Mouse (Mus musculus) midbrain, postnatal 0 days (tissue): Measurements from ENCODE around the gene Sigmar1. TPM values are rescaled to one million over a fixed set of nuclear protein-coding genes. Genes with fewer than 3 reads are reported as not detected.

ENCODE experiments used
- ATAC-seq: fragments of 200-750 bp; cut with Nextera tagmentation; 2 replicates; pipeline ENCODE4 v1.8.0; 2017; ENCODE audit warnings: moderate number of reproducible peaks, mild to moderate bottlenecking, moderate TSS enrichment, moderate library complexity; ENCODE audit not compliant: low FRiP score
- DNase-seq: peaks from one replicate; pipeline ENCODE4 v3.0.0-alpha.2; 2015; ENCODE audit warnings: low spot score
- H3K27ac ChIP-seq: fragments of 300-500 bp; sonication (generic); 2 replicates; pipeline ENCODE4 v1.5.1; 2014; ENCODE audit warnings: low read depth, mild to moderate bottlenecking, low read length, mixed read lengths
- H3K27me3 ChIP-seq: fragments of 300-500 bp; sonication (generic); 2 replicates; pipeline ENCODE4 v1.6.1; 2014; ENCODE audit warnings: low read length, control low read depth, mixed read lengths; ENCODE audit not compliant: insufficient read depth
- H3K36me3 ChIP-seq: fragments of 300-500 bp; sonication (generic); 2 replicates; pipeline ENCODE4 v1.6.1; 2014; ENCODE audit warnings: low read length, control low read depth, mixed read lengths; ENCODE audit not compliant: insufficient read depth
- H3K4me1 ChIP-seq: fragments of 300-500 bp; sonication (generic); 2 replicates; pipeline ENCODE4 v1.6.1; 2014; ENCODE audit warnings: mild to moderate bottlenecking, control low read depth, antibody characterized with exemption, low read length, mixed read lengths; ENCODE audit not compliant: insufficient read depth
- H3K4me2 ChIP-seq: fragments of 300-500 bp; sonication (generic); 2 replicates; pipeline ENCODE4 v1.6.1; 2014; ENCODE audit warnings: low read depth, mild to moderate bottlenecking, low read length, mixed read lengths; ENCODE audit not compliant: poor library complexity, severe bottlenecking
- H3K4me3 ChIP-seq: fragments of 300-500 bp; sonication (generic); 2 replicates; pipeline ENCODE4 v1.5.1; 2014; ENCODE audit warnings: low read depth, mild to moderate bottlenecking, low read length, moderate library complexity
- H3K9ac ChIP-seq: fragments of 300-500 bp; sonication (generic); replicated peaks from 2 replicates; pipeline ENCODE4 v1.6.1; 2014; ENCODE audit warnings: mild to moderate bottlenecking, low read length, moderate library complexity, mixed read lengths; ENCODE audit not compliant: poor library complexity, severe bottlenecking
- H3K9me3 ChIP-seq: fragments of 300-500 bp; sonication (generic); 2 replicates; pipeline ENCODE4 v1.6.1; 2016; ENCODE audit warnings: low read length, control low read depth
- CTCF ChIP-seq: IDR thresholded peaks from 2 replicates; pipeline ENCODE4 v1.5.1; 2016; ENCODE audit warnings: antibody characterized with exemption, mild to moderate bottlenecking
- WGBS: fragments of 180-500 bp; shearing (Covaris S2); extraction: QIAGEN DNeasy Blood & Tissue Kit; methylation state at CpG from one replicate; pipeline ENCODE4 v1.1.7; 2014; 5-methylcytosine and 5-hydroxymethylcytosine counted together
- polyA plus RNA-seq: library from polyadenylated mRNA; unstranded; fragments of >200 nt; fragmentation: Nextera tagmentation; extraction: Ambion mirVana; gene quantifications from 2 replicates; pipeline ENCODE4 v1.2.1, GENCODE M21; 2015
- total RNA-seq: library from RNA; depleted of rRNA; stranded (reverse); fragments of >200 nt; gene quantifications from 2 replicates; pipeline ENCODE4 v1.2.3, GENCODE M21; 2014

Gene Sigmar1
- total and polyA plus RNA-seq, 2 experiments from 2014 or later: 44.8 to 45.4 TPM

DNA sequence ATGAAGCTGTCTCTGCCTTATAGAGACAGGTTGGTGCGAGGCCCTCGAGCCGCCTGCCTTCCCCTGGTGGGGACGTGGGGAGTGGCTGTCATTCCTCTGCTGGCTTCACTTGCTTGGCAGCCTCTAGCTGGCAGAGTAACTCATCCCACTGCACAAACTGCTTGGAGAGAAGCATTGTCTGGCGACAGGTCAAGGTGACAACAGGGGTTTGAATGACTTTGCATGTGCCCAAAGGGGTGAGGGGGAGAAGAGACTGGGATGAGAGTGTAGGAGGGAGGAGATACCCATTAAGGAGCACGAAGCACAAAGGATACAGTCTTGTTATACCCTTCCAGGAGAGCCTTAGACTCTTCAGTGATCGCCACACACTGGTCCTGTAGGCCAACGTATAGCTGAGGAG is 40.9 kb downstream of the Sigmar1 start:
- ATAC-seq (no peak), DNase-seq (no peak)
- no peak for TF ChIP-seq CTCF
- Histone ChIP-seq H3K27ac (no peak overlapping the region), H3K4me1 (peaks cover 13% of the 10 kb centered on the region), H3K9ac (no peak overlapping the region), H3K36me3 (peaks cover 37% of the 10 kb centered on the region), H3K9me3 (no peaks in the 10 kb centered on the region), H3K27me3 (no peaks in the 10 kb centered on the region), H3K4me3 (no peak overlapping the region), H3K4me2 (no peak overlapping the region)
- 78% methylated on average over 8 of the region's 8 CpGs for WGBS

DNA sequence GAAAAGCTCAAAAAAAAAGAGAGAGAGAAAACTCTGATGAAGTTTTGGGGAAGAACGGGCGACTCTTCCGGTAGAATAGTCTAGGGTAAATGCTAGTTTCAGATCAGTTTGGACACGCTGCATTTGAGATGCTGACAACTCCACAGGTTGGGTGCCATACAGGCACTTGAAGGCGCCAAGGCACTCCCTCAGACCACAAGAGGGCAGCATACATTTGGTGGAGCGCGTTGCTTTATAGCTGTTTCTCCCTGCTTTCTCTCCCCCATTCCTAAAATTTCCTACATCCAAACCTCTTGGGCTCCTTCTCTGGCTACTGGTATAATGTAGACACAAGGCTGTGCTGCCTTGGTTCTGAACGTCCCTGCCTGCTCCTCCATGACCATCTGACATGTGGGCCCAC is 41.7 kb downstream of the Sigmar1 start:
- peak overlapping the region; percentile 84 for H3K4me2 ChIP-seq
- no peak overlapping the region for H3K27ac ChIP-seq
- no peaks in the 10 kb centered on the region for H3K27me3 ChIP-seq
- ATAC-seq (no peak), DNase-seq (peak; percentile 87)
- peak; percentile 87 for TF ChIP-seq CTCF
- WGBS: 10% methylated on average over 8 of the region's 8 CpGs
- H3K9ac ChIP-seq: no peak overlapping the region
- H3K9me3 ChIP-seq: no peaks in the 10 kb centered on the region
- H3K36me3 ChIP-seq: peaks cover 30% of the 10 kb centered on the region
- H3K4me3 ChIP-seq: peak overlapping the region; percentile 78; the same call in 1 of the 2 replicates
- peaks cover 13% of the 10 kb centered on the region for H3K4me1 ChIP-seq

DNA sequence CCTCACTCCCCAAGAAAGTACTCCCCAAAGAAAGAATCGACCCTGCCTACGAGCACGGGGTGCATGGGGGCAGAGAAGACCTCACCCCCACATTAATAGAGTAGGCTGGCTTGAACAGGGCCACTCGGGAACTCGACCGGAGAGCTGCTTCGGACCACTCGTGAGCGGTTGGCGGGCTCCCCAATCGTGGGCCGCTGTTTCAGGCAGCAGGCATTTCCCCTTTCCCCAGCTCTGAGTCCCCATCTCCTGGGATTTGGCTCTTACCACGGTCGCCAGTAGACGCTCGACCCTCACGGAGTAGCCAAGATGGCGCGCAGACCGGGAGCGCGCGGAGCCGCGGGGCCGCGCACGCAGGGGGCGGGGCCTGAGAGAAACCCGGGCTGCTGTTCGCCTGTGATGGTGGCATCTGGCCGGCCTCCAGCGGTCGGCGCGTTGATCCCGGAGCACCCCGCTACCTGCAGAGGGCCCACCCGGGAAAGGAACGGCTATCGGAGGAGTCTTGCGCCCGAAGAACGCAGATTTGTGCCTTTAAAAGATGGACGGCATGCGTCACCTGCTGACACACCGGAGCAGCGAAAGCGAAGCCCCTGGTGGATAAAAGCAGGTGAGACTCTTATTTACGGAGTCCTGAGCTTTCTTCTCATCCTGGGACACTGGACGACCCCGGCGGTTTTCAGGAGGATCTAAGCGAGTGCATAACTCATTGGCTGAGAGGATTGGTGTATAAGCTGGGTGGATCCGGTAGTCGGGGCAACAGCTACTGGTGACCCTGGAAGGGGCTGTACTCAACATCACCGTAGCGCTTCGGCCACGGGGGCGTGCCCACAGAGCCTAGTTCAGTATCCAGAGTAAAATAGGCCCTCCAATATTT is 42.5 kb downstream of the Sigmar1 start, which contains the start of gene Rpp25l:
TSS of gene Rpp25l (minus strand) at position 338 of the 871 bp plus-strand sequence.
- H3K4me2 ChIP-seq: peak within 1 kb of the TSS; percentile 84
- H3K9me3 ChIP-seq: no peaks in the 10 kb centered on the region
- WGBS: under 1% methylated on average over 61 of the region's 61 CpGs
- TF ChIP-seq CTCF: peak; percentile 62
- peaks cover 24% of the 10 kb centered on the region for H3K36me3 ChIP-seq
- DNase-seq: peak; percentile 87
- H3K27ac ChIP-seq: peak within 1 kb of the TSS; percentile 88
- ATAC-seq: peak; percentile 56
- peak within 1 kb of the TSS; percentile 78 for H3K4me3 ChIP-seq
- no peaks in the 10 kb centered on the region for H3K27me3 ChIP-seq
- H3K4me1 ChIP-seq: peaks cover 13% of the 10 kb centered on the region
- H3K9ac ChIP-seq: peak within 1 kb of the TSS; percentile 80

DNA sequence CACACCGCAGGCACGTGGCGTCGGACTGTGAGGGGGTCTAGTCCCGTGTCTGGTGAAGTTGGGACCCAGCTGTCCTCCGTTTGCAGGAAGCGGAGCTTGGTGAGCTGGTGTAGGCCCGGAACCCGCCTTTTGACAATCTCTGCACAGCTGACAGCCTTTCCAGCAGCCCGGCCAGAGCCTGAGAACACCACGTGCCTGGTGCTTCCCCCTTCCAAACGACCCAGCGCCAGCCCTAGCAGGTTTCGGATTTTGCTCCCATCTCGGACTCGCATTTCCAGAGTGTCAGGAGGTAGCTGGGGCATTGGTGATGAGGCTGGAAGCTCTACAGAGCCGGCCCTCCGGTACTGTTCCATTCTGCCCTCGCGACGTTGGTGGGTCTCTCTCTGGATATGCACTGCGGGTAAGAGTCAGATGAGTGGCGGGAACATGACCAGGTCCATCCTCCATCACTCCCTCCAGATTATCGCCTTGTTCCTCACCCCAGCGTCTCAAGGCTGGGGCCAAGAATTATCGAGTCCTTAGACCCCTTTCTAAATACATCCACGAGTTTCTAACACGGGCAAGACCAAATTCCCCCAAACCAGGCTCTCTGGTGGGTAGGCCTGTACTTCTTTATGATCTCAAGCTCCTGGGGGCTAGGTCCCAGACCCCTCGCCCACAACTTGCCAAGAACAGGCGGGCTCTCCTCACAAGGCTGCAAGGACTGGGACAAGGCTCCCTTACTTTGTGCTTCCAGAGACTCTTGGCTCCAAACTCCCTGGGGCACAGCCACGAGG is 43.3 kb downstream of the Sigmar1 start:
- Histone ChIP-seq H3K27me3 (no peaks in the 10 kb centered on the region), H3K9me3 (no peaks in the 10 kb centered on the region), H3K9ac (peak overlapping the region; percentile 80), H3K4me3 (peak overlapping the region; percentile 78), H3K27ac (peak overlapping the region; percentile 88; the same call in 1 of the 2 replicates), H3K4me2 (peak overlapping the region; percentile 84), H3K4me1 (peaks cover 13% of the 10 kb centered on the region), H3K36me3 (peaks cover 17% of the 10 kb centered on the region)
- 41% methylated on average over 31 of the region's 31 CpGs for WGBS
- ATAC-seq (peak; percentile 8; the same call in 1 of the 2 replicates), DNase-seq (no peak)
- TF ChIP-seq CTCF: no peak

DNA sequence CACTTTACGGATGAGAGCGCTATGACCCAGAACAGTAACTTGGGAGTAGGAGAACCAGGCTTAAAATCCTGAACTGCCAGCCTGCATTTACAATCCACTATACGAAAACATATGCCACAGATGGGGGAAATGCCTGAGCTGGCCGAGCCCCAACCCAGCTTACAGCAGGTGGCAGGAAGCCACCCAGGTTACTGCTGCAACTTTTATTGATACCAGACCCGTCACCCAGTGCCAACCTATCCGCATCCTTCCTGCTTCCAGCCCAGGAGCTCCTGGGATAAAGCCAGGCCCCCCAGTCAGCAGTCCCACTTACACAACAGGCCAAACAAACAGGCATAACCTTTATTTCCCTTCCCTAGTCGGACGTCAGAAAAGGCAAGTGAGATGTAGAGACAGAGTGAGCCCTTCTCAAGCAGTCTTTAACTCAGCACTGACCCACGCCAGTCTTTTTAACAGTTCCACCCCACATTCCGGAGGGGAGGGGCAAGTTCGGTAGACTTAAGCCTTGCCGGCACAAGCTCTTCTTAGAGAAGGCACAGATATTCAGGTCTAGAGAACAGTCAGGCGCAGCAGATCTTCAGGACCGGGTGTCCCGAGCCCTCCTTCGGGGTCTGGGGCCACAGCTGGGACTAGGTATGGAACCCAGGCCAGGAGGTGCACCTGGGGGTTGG is 44.1 kb downstream of the Sigmar1 start:
- Histone ChIP-seq H3K27me3 (no peaks in the 10 kb centered on the region), H3K9me3 (no peaks in the 10 kb centered on the region), H3K4me1 (peaks cover 19% of the 10 kb centered on the region), H3K9ac (no peak overlapping the region), H3K4me2 (peak overlapping the region; percentile 84), H3K36me3 (peaks cover 10% of the 10 kb centered on the region), H3K4me3 (peak overlapping the region; percentile 78), H3K27ac (no peak overlapping the region)
- no peak for TF ChIP-seq CTCF
- no peak for ATAC-seq
- 71% methylated on average over 16 of the region's 16 CpGs for WGBS
- no peak for DNase-seq
